Mouse (Mus musculus) heart, adult 2 months (tissue): ENCODE measurements around the gene Pdha1.

Source experiments
- CTCF ChIP-seq: fragments of 200-600 bp; IDR thresholded peaks from 2 replicates; pipeline ENCODE4 v1.8.1; 2022; ENCODE audit warnings: antibody characterized with exemption, mild to moderate bottlenecking, moderate library complexity
- POLR2A ChIP-seq: fragments of 200-500 bp; IDR thresholded peaks from 2 replicates; pipeline ENCODE4 v1.6.1; 2011; ENCODE audit warnings: mild to moderate bottlenecking, low read depth, low read length, control low read depth; ENCODE audit not compliant: insufficient read depth

GRCm38 (mm10) chrX:160116658-160117057 lies 21.6 kb downstream of the Pdha1 start:
- TF ChIP-seq POLR2A = no peak
- TF ChIP-seq CTCF = peak; percentile 74
